Mouse (Mus musculus) myocyte (in vitro differentiated cells): ENCODE measurements around the gene Cd52. TPM values are rescaled to one million over a fixed set of nuclear protein-coding genes. Genes with fewer than 3 reads are reported as not detected.

Experiments
- H3K27me3 ChIP-seq: one replicate; pipeline ENCODE4 v1.6.1; 2011; ENCODE audit not compliant: control insufficient read depth, insufficient read depth, insufficient read length
- H3K36me3 ChIP-seq: one replicate; pipeline ENCODE4 v1.6.1; 2011; ENCODE audit not compliant: control insufficient read depth, insufficient read depth
- H3K4me2 ChIP-seq: one replicate; pipeline ENCODE4 v1.6.1; 2011; ENCODE audit warnings: low read depth, control low read depth
- H3K4me3 ChIP-seq: one replicate; pipeline ENCODE4 v1.5.1; 2011; ENCODE audit warnings: mild to moderate bottlenecking, control low read depth, moderate library complexity
- H3K79me2 ChIP-seq: one replicate; pipeline ENCODE4 v1.6.1; 2011; ENCODE audit not compliant: control insufficient read depth, insufficient read depth
- H3ac ChIP-seq: one replicate; pipeline ENCODE4 v1.6.1; 2011; ENCODE audit not compliant: control insufficient read depth, insufficient read length
- CEBPB ChIP-seq: IDR thresholded peaks from 2 replicates; pipeline ENCODE4 v1.6.1; 2011; ENCODE audit warnings: mild to moderate bottlenecking, moderate library complexity; ENCODE audit not compliant: poor library complexity, insufficient read depth, severe bottlenecking
- E2F4 ChIP-seq: IDR thresholded peaks from one replicate; pipeline ENCODE4 v1.6.1; 2011; ENCODE audit warnings: mild to moderate bottlenecking, control low read depth, moderate library complexity; ENCODE audit not compliant: insufficient read depth
- MAX ChIP-seq: IDR thresholded peaks from one replicate; pipeline ENCODE4 v1.6.1; 2011; ENCODE audit warnings: low read depth, mild to moderate bottlenecking, control low read depth
- MYOD1 ChIP-seq, 3 experiments: IDR thresholded peaks; one replicate each; pipeline ENCODE4 v1.6.1; 2011; ENCODE audit warnings: control low read depth in 2 of 3, low read depth in 2 of 3, mild to moderate bottlenecking in 2 of 3, moderate library complexity in 1 of 3; ENCODE audit not compliant: insufficient read length in 2 of 3, control insufficient read depth in 1 of 3
- MYOG ChIP-seq, 3 experiments: IDR thresholded peaks; one replicate each; pipeline ENCODE4 v1.6.1; 2011; ENCODE audit warnings: control low read depth in 2 of 3, low read depth in 2 of 3, mild to moderate bottlenecking in 2 of 3; ENCODE audit not compliant: insufficient read length in 2 of 3, control insufficient read depth in 1 of 3, insufficient read depth in 1 of 3
- POLR2A ChIP-seq: IDR thresholded peaks from one replicate; pipeline ENCODE4 v1.6.1; 2011; ENCODE audit warnings: low read depth, mild to moderate bottlenecking, control low read depth, moderate library complexity; ENCODE audit not compliant: insufficient read length
- POLR2AphosphoS2 ChIP-seq: IDR thresholded peaks from one replicate; pipeline ENCODE4 v1.6.1; 2011; ENCODE audit warnings: low read depth, control low read depth; ENCODE audit not compliant: insufficient read length
- REST ChIP-seq: IDR thresholded peaks from one replicate; pipeline ENCODE4 v1.6.1; 2011; ENCODE audit warnings: mild to moderate bottlenecking, control low read depth, moderate library complexity; ENCODE audit not compliant: insufficient read depth, insufficient read length
- SRF ChIP-seq: IDR thresholded peaks from one replicate; pipeline ENCODE4 v1.6.1; 2011; ENCODE audit warnings: low read depth; ENCODE audit not compliant: control insufficient read depth, insufficient read length
- TCF12 ChIP-seq: IDR thresholded peaks from one replicate; pipeline ENCODE4 v1.6.1; 2011; ENCODE audit warnings: mild to moderate bottlenecking, control low read depth; ENCODE audit not compliant: poor library complexity, insufficient read depth, severe bottlenecking
- TCF3 ChIP-seq: IDR thresholded peaks from one replicate; pipeline ENCODE4 v1.6.1; 2011; ENCODE audit warnings: low read depth, control low read depth; ENCODE audit not compliant: insufficient read length
- USF1 ChIP-seq: IDR thresholded peaks from one replicate; pipeline ENCODE4 v1.6.1; 2011; ENCODE audit warnings: low read depth, mild to moderate bottlenecking, control low read depth, moderate library complexity
- polyA plus RNA-seq: library from polyadenylated mRNA; unstranded; fragments of >200 nt; fragmentation: generic; extraction: Trizol; gene quantifications from one replicate; pipeline ENCODE4 v1.2.1, GENCODE M21; 2012; ENCODE audit warnings: missing spikeins

The Cd52 gene
- polyA plus RNA-seq, 1 experiment, result not detected

- no peaks in the 10 kb centered on the region for H3K36me3 ChIP-seq
- H3ac ChIP-seq, result no peak overlapping the region
- no peaks in the 10 kb centered on the region for H3K27me3 ChIP-seq
- H3K4me3 ChIP-seq, result no peak overlapping the region
- no peak overlapping the region for H3K4me2 ChIP-seq
- no peak for TF ChIP-seq TCF12
- TF ChIP-seq CEBPB, result no peak
- H3K79me2 ChIP-seq, result no peaks in the 10 kb centered on the region
These were observed 5.4 kb upstream of the Cd52 start for GRCm38 (mm10) chr4:134100245-134100644.

- no peaks in the 10 kb centered on the region for H3K79me2 ChIP-seq
- no peaks in the 10 kb centered on the region for H3K36me3 ChIP-seq
- H3K4me3 ChIP-seq, result no peak overlapping the region
- TF ChIP-seq REST, result no peak
- TF ChIP-seq USF1, result no peak
- TF ChIP-seq SRF, result no peak
- no peak for TF ChIP-seq POLR2A
- no peak for TF ChIP-seq MYOD1 (IDR thresholded peaks at IDR 0.05; ENCODE audit: control insufficient read depth in 1 of 3, insufficient read length in 2 of 3, low read depth in 2 of 3)
- no peak for TF ChIP-seq TCF3
- TF ChIP-seq E2F4, result no peak
- no peak for TF ChIP-seq MAX
- no peak for TF ChIP-seq MYOG (IDR thresholded peaks at IDR 0.05; ENCODE audit: control insufficient read depth in 1 of 3, insufficient read depth in 1 of 3, insufficient read length in 2 of 3, low read depth in 2 of 3)
- TF ChIP-seq CEBPB, result no peak
- no peak for TF ChIP-seq POLR2AphosphoS2
- TF ChIP-seq TCF12, result no peak
- peaks cover 5% of the 10 kb centered on the region for H3K27me3 ChIP-seq
- H3ac ChIP-seq, result no peak overlapping the region
- no peak overlapping the region for H3K4me2 ChIP-seq
These were observed 3.7 kb upstream of the Cd52 start for GRCm38 (mm10) chr4:134098628-134099027.

- Histone ChIP-seq H3K4me3 (no peak overlapping the region), H3ac (no peak overlapping the region), H3K79me2 (no peaks in the 10 kb centered on the region), H3K27me3 (peaks cover 15% of the 10 kb centered on the region), H3K36me3 (no peaks in the 10 kb centered on the region), H3K4me2 (no peak overlapping the region)
- TF ChIP-seq MYOG (IDR thresholded peaks at IDR 0.05; ENCODE audit: control insufficient read depth in 1 of 3, insufficient read depth in 1 of 3, insufficient read length in 2 of 3, low read depth in 2 of 3), result no peak
- no peak for TF ChIP-seq TCF12
- TF ChIP-seq SRF, result no peak
- TF ChIP-seq TCF3, result no peak
- TF ChIP-seq POLR2A, result no peak
- TF ChIP-seq E2F4, result no peak
- no peak for TF ChIP-seq CEBPB
These were observed 2.2 kb upstream of the Cd52 start for GRCm38 (mm10) chr4:134097015-134097608.

GRCm38 (mm10) chr4:134096120-134096519 lies 1.2 kb upstream of the Cd52 start:
- Histone ChIP-seq H3ac (no peak overlapping the region), H3K27me3 (peaks cover 15% of the 10 kb centered on the region), H3K36me3 (no peaks in the 10 kb centered on the region), H3K4me3 (no peak overlapping the region), H3K4me2 (no peak overlapping the region), H3K79me2 (no peaks in the 10 kb centered on the region)
- TF ChIP-seq USF1 (no peak), E2F4 (no peak), SRF (no peak), CEBPB (no peak), REST (no peak), MYOG (IDR thresholded peaks at IDR 0.05; ENCODE audit: control insufficient read depth in 1 of 3, insufficient read depth in 1 of 3, insufficient read length in 2 of 3, low read depth in 2 of 3) (no peak), MAX (no peak), TCF12 (no peak), POLR2A (no peak), TCF3 (no peak), POLR2AphosphoS2 (no peak), MYOD1 (IDR thresholded peaks at IDR 0.05; ENCODE audit: control insufficient read depth in 1 of 3, insufficient read length in 2 of 3, low read depth in 2 of 3) (no peak)

- Histone ChIP-seq H3K4me3 (no peak overlapping the region), H3K4me2 (no peak overlapping the region), H3K79me2 (no peaks in the 10 kb centered on the region), H3K36me3 (no peaks in the 10 kb centered on the region), H3K27me3 (peaks cover 15% of the 10 kb centered on the region), H3ac (no peak overlapping the region)
- TF ChIP-seq POLR2A (no peak), MYOD1 (IDR thresholded peaks at IDR 0.05; ENCODE audit: control insufficient read depth in 1 of 3, insufficient read length in 2 of 3, low read depth in 2 of 3) (no peak), POLR2AphosphoS2 (no peak), USF1 (no peak), SRF (no peak), E2F4 (no peak)
These were observed 798 bp downstream of the Cd52 start for GRCm38 (mm10) chr4:134094004-134094564.
